Mouse (Mus musculus) midbrain, embryonic 16.5 days (tissue): ENCODE data around the gene Csrnp2. TPM values are rescaled to one million over a fixed set of nuclear protein-coding genes. Genes with fewer than 3 reads are reported as not detected.
"Not testable (repeated sequence)": the region's sequence is repeated elsewhere in the genome, so short reads cannot be mapped to it uniquely, and the experiment has no call there.

Experiments
- ATAC-seq: fragments of 200-750 bp; cut with Nextera tagmentation; 2 replicates; pipeline ENCODE4 v1.8.0; 2017; ENCODE audit warnings: moderate TSS enrichment
- H3K27ac ChIP-seq: fragments of 300-500 bp; sonication (generic); 2 replicates; pipeline ENCODE4 v1.5.1; 2014; ENCODE audit warnings: mild to moderate bottlenecking, low read length, mixed read lengths
- H3K27me3 ChIP-seq: fragments of 300-500 bp; sonication (generic); 2 replicates; pipeline ENCODE4 v1.6.1; 2014; ENCODE audit warnings: low read depth, low read length, mixed read lengths; ENCODE audit not compliant: control insufficient read depth, insufficient read depth
- H3K36me3 ChIP-seq: fragments of 300-500 bp; sonication (generic); 2 replicates; pipeline ENCODE4 v1.6.1; 2014; ENCODE audit warnings: mild to moderate bottlenecking, low read length, moderate library complexity, mixed read lengths; ENCODE audit not compliant: control insufficient read depth, insufficient read depth
- H3K4me1 ChIP-seq: fragments of 300-500 bp; sonication (generic); 2 replicates; pipeline ENCODE4 v1.6.1; 2014; ENCODE audit warnings: mild to moderate bottlenecking, low read length, mixed read lengths; ENCODE audit not compliant: control insufficient read depth, insufficient read depth
- H3K4me2 ChIP-seq: fragments of 300-500 bp; sonication (generic); 2 replicates; pipeline ENCODE4 v1.6.1; 2014; ENCODE audit warnings: mild to moderate bottlenecking, low read length, mixed read lengths
- H3K4me3 ChIP-seq: fragments of 300-500 bp; sonication (generic); 2 replicates; pipeline ENCODE4 v1.5.1; 2014; ENCODE audit warnings: low read depth, mild to moderate bottlenecking, low read length, moderate library complexity, mixed read lengths
- H3K9ac ChIP-seq: fragments of 300-500 bp; sonication (generic); 2 replicates; pipeline ENCODE4 v1.6.1; 2014; ENCODE audit warnings: low read depth, low read length, mixed read lengths
- H3K9me3 ChIP-seq: fragments of 300-500 bp; sonication (generic); replicated peaks from 2 replicates; pipeline ENCODE4 v1.6.1; 2014; ENCODE audit warnings: mild to moderate bottlenecking, low read length, mixed read lengths; ENCODE audit not compliant: control insufficient read depth, poor library complexity, severe bottlenecking
- WGBS: fragments of 180-500 bp; shearing (Covaris S2); extraction: QIAGEN DNeasy Blood & Tissue Kit; methylation state at CpG from one replicate; pipeline ENCODE4 v1.1.7; 2014; 5-methylcytosine and 5-hydroxymethylcytosine counted together
- polyA plus RNA-seq: library from polyadenylated mRNA; unstranded; fragments of >200 nt; fragmentation: Nextera tagmentation; extraction: Ambion mirVana; gene quantifications from 2 replicates; pipeline ENCODE4 v1.2.1, GENCODE M21; 2015

Csrnp2 gene
- polyA plus RNA-seq, 1 experiment from 2014 or later = 48.1 TPM

DNA sequence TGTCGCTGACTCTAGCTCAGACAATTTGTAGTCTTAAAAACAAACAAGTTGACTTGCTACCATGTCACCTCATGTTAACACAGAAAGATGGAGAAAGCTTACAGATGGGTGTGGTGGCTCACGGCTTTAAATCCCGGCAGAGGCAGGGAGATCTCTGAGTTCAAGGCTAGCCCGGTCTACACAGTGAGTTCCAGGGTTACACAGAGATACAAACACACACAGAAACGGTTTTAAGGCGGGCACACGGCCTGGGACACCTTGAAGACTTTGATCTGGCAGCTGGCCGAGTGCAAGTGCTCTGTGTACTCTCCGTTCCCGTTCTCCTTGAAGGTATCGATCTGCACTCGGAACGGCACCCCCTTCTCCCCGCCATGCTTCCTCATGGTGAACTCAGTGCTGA is 25.0 kb upstream of the Csrnp2 start:
- no peak overlapping the region for H3K4me3 ChIP-seq
- no peak for ATAC-seq
- H3K4me2 ChIP-seq = no peak overlapping the region
- H3K27me3 ChIP-seq = no peaks in the 10 kb centered on the region
- no peaks in the 10 kb centered on the region for H3K9me3 ChIP-seq
- no peaks in the 10 kb centered on the region for H3K4me1 ChIP-seq
- H3K36me3 ChIP-seq = peaks cover 17% of the 10 kb centered on the region; the same call in 1 of the 2 replicates
- no peak overlapping the region for H3K9ac ChIP-seq
- 95% methylated on average over 14 of the region's 14 CpGs for WGBS
- no peak overlapping the region for H3K27ac ChIP-seq

DNA sequence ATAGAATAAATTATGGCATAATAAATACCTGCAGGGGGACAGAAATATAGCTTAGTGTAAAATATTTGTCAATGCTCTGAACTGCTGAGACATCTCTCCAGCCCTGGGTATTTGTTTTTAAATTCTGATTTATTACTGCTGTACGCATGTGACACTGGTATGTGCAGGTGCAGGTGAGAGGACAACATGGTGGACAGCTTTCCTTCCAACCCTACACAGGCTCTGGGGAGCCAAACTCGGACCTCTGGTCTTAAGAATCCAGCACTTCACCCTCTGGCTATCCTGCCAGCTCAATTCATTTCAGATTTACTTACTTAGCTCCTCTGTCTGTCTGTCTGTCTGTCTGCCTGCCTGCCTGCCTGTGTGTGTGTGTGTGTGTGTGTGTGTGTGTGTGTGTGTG is 19.8 kb upstream of the Csrnp2 start:
- no peaks in the 10 kb centered on the region for H3K4me1 ChIP-seq
- no peak overlapping the region for H3K27ac ChIP-seq
- peaks cover 39% of the 10 kb centered on the region for H3K36me3 ChIP-seq
- H3K9me3 ChIP-seq = no peaks in the 10 kb centered on the region
- H3K27me3 ChIP-seq = no peaks in the 10 kb centered on the region
- 83% methylated on average over 2 of the region's 2 CpGs for WGBS
- ATAC-seq = no peak
- no peak overlapping the region for H3K9ac ChIP-seq
- H3K4me3 ChIP-seq = no peak overlapping the region
- no peak overlapping the region for H3K4me2 ChIP-seq

DNA sequence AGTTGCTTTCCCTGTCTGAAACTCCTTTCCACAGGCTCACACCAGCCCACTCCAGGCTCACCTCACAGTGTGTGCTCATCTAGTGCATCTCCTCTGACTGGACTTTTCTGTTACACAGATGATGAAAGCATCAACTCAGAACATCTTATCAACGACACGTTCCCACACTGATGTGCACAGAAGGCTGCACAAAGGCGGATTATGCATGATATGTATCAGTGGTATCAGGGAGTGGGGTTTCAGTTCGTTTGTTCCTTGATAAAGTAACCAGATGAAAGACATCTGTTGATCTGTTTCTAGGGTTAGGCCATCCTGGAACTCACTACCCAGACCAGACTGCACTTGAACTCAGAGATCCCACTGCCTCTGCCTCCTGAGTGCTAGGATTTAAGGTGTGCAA is 18.1 kb upstream of the Csrnp2 start:
- WGBS = 92% methylated on average over 4 of the region's 4 CpGs
- Histone ChIP-seq H3K9me3 (no peaks in the 10 kb centered on the region), H3K4me2 (no peak overlapping the region), H3K27me3 (no peaks in the 10 kb centered on the region), H3K4me1 (no peaks in the 10 kb centered on the region), H3K36me3 (peaks cover 40% of the 10 kb centered on the region), H3K27ac (no peak overlapping the region), H3K9ac (no peak overlapping the region), H3K4me3 (no peak overlapping the region)
- ATAC-seq = no peak

DNA sequence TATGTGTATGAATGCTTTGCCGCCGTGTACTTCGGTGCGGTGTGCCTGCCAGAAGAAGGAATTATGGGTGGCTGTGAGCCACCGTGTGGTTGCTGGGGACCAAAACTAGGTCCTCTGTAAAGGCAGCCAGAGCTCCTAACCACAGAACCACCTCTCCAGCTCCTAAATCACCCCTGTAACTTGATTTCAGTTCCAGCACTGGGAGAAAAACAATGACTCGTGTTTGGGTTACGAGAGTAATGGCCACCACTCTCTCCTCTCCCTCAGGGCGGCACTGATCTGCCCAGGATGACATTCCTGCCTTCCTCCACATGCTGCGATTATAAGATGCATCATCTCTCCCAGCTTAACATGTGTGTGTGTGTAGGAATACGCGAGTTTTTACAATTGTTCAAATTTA is 14.8 kb upstream of the Csrnp2 start:
- Histone ChIP-seq H3K4me1 (no peaks in the 10 kb centered on the region), H3K27me3 (no peaks in the 10 kb centered on the region), H3K4me2 (no peak overlapping the region), H3K4me3 (no peak overlapping the region), H3K36me3 (peaks cover 46% of the 10 kb centered on the region), H3K9ac (no peak overlapping the region), H3K9me3 (no peaks in the 10 kb centered on the region), H3K27ac (no peak overlapping the region)
- WGBS = 96% methylated on average over 11 of the region's 11 CpGs
- ATAC-seq = no peak

DNA sequence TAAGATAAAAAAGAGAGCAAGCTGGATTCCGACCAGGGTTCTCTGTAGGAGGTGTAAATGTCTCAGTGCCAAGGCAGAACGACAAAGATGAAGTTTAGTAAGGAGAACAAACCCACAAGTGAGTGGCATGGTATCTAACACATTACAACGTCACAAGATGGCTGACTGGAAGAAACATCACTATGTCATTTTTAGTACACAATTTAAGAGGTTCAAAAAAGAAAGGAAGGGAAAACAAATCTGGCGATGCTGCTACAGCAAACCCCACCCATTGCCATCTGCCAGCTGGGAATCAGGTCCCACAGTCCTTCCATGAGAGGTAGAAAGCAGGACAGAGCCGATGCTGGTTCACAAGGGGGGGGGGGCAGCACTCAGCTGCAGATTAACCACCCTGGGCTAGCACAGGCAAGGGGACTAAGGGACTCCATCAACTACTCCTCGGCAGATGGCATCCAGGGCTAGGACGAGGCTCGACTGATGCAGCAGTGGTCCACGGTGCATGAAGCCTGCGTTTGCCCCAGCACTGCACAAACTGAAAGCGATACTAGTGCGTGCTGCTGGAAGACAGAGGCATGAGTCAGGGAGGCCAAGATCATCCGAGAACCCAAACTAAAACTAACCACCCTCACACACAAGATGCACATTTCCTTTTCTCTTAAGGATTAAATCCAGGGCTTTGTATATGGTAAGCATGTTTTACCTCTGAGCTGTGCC is 13.3 kb upstream of the Csrnp2 start:
- Histone ChIP-seq H3K9ac (no peak overlapping the region), H3K4me1 (no peaks in the 10 kb centered on the region), H3K36me3 (peaks cover 47% of the 10 kb centered on the region), H3K4me2 (no peak overlapping the region), H3K27me3 (no peaks in the 10 kb centered on the region), H3K4me3 (no peak overlapping the region), H3K9me3 (no peaks in the 10 kb centered on the region), H3K27ac (no peak overlapping the region)
- no peak for ATAC-seq
- whole genome bisulfite sequencing = 89% methylated on average over 13 of the region's 13 CpGs

DNA sequence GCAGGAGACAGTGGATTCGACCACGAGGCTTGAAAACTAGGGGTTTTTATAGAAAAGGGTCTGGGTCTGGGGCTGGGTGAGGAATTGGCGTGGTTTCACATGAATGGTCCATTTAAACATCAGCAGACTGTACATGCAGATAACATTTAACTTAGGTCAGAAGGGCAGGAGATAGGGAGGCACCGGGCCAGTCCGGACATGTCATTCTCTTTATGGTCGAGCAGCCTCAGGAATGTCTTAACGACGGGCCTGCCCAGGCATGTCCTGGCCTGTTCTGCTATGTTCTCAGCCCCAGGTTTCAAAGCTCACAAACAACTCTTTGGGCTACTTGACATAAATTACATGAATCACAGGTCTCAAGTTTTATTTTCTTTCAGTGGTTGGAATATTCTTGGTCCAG is 4.2 kb upstream of the Csrnp2 start:
- not testable (repeated sequence) for H3K4me1 ChIP-seq, H3K27ac ChIP-seq, ATAC-seq, H3K9ac ChIP-seq, H3K27me3 ChIP-seq, H3K4me2 ChIP-seq, H3K4me3 ChIP-seq, H3K9me3 ChIP-seq
- H3K36me3 ChIP-seq = peaks cover 12% of the 10 kb centered on the region
- 89% methylated on average over 8 of the region's 8 CpGs for WGBS

DNA sequence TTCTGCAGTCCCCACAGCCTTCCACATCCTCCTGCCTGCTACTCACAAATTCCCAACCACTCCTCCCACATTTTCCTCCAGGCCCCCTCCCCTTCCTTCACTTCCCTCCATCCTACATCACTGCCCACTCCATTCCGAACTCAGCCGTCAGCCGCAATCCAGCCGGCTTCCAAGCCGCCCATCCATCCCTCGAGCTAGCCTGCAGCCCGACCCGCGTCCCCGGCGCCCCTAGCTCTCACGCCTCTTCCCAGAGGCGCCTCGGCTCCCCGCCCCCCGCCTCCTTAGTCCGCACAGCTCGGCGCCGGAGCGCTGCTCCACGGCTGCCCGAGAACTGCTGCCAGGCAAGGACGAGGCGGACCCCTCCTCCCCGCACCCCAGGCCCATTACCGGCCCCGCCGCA is 641 bp downstream of the Csrnp2 start:
- peak overlapping the region; percentile 93 for H3K27ac ChIP-seq
- under 1% methylated on average over 29 of the region's 29 CpGs for WGBS
- H3K9ac ChIP-seq = peak overlapping the region; percentile 88
- peaks cover 36% of the 10 kb centered on the region for H3K4me1 ChIP-seq
- no peaks in the 10 kb centered on the region for H3K36me3 ChIP-seq
- no peaks in the 10 kb centered on the region for H3K9me3 ChIP-seq
- H3K27me3 ChIP-seq = no peaks in the 10 kb centered on the region
- peak; percentile 85 for ATAC-seq
- H3K4me2 ChIP-seq = peak overlapping the region; percentile 85
- H3K4me3 ChIP-seq = peak overlapping the region; percentile 58

DNA sequence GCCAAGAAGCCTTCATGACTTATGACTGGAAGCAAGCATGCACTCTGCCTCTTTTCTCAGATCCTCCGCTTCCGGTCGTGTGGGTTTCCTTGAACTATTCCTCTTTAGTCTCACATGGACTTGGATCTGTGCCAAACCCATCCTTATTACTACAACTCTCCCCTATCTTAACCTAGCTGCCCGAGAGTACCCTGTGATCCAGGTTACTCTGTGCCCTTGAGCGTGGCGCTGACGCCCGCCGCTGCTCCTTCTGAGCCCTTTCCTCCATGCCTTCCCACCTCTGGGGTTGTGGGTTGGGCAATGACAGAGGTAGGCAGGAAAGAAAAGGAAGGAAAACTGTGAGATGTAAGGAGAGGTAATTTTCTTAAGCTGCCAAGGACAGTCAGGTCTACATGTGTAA is 3.3 kb downstream of the Csrnp2 start:
- Histone ChIP-seq H3K9ac (no peak overlapping the region), H3K9me3 (no peaks in the 10 kb centered on the region), H3K36me3 (peaks cover 13% of the 10 kb centered on the region), H3K27ac (no peak overlapping the region), H3K4me1 (peaks cover 37% of the 10 kb centered on the region), H3K4me3 (no peak overlapping the region), H3K4me2 (peak overlapping the region; percentile 40), H3K27me3 (no peaks in the 10 kb centered on the region)
- WGBS = 61% methylated on average over 9 of the region's 9 CpGs
- ATAC-seq = no peak

DNA sequence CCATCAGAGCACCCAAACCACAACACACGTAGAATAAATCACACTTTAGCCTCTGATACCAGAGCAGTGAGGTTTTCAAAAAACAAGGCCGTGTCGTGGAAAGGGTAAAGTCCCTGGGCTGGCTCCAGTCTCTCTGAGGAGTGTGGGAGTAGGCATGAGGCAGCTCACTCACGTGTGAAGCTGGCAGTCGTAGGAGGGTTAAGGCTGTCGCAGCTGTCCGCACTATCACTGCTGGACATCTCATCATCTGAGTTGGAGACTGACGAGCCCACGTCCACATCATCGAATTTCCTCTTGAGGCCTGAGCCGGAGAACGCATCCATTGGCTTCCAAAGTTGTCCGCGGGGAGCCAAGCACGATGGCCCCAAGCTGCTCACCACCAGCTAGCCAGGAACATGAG is 6.0 kb downstream of the Csrnp2 start:
- Histone ChIP-seq H3K36me3 (peaks cover 36% of the 10 kb centered on the region), H3K9me3 (no peaks in the 10 kb centered on the region)

More for the DNA sequence above, 6.0 kb downstream of the Csrnp2 start:
- Histone ChIP-seq H3K27ac (no peak overlapping the region), H3K9ac (no peak overlapping the region), H3K4me1 (peaks cover 37% of the 10 kb centered on the region), H3K4me2 (no peak overlapping the region), H3K27me3 (no peaks in the 10 kb centered on the region), H3K4me3 (no peak overlapping the region)
- 87% methylated on average over 15 of the region's 15 CpGs for WGBS
- ATAC-seq = no peak
